Mouse (Mus musculus) MEL (cell line): ENCODE data around the gene Dusp1.
A peak's percentile ranks its signal among the peaks of the same experiment; 100 is the strongest.

Experiments
- CHD2 ChIP-seq: IDR thresholded peaks from 2 replicates; pipeline ENCODE4 v1.6.1; 2011; ENCODE audit warnings: low read length, improper control_type of control experiment
- CTCF ChIP-seq, 3 experiments: IDR thresholded peaks in 2 of 3; conservative IDR thresholded peaks in 1 of 3; 2 replicates each; pipeline ENCODE4 v1.5.1; 2011 to 2012; ENCODE audit warnings: low read length in 3 of 3, low read depth in 2 of 3, mild to moderate bottlenecking in 2 of 3, improper control_type of control experiment in 1 of 3, inconsistent platforms in 1 of 3, mixed read lengths in 1 of 3, moderate library complexity in 1 of 3; ENCODE audit not compliant: control insufficient read depth in 1 of 3, insufficient read depth in 1 of 3, poor library complexity in 1 of 3, severe bottlenecking in 1 of 3
- EP300 ChIP-seq, 2 experiments: IDR thresholded peaks; 2 replicates each; pipeline ENCODE4 v1.6.1; 2011; ENCODE audit warnings: improper control_type of control experiment in 2 of 2, low read length in 2 of 2, low read depth in 1 of 2, mild to moderate bottlenecking in 1 of 2
- GATA1 ChIP-seq: IDR thresholded peaks from 2 replicates; pipeline ENCODE4 v1.6.1; 2011; ENCODE audit warnings: low read depth, low read length, improper control_type of control experiment
- MAX ChIP-seq: IDR thresholded peaks from 2 replicates; pipeline ENCODE4 v1.6.1; 2011; ENCODE audit warnings: low read length, improper control_type of control experiment
- MAZ ChIP-seq: IDR thresholded peaks from 2 replicates; pipeline ENCODE4 v1.6.1; 2012; ENCODE audit warnings: low read depth, mild to moderate bottlenecking, inconsistent platforms, low read length, improper control_type of control experiment
- POLR2A ChIP-seq, 2 experiments: IDR thresholded peaks; 2 replicates each; pipeline ENCODE4 v1.6.1; 2011 to 2012; ENCODE audit warnings: low read length in 2 of 2, mild to moderate bottlenecking in 2 of 2, control low read depth in 1 of 2, improper control_type of control experiment in 1 of 2, low read depth in 1 of 2, moderate library complexity in 1 of 2; ENCODE audit not compliant: control insufficient read depth in 1 of 2, insufficient read depth in 1 of 2, poor library complexity in 1 of 2
- RAD21 ChIP-seq: IDR thresholded peaks from 2 replicates; pipeline ENCODE4 v1.6.1; 2011; ENCODE audit warnings: mild to moderate bottlenecking, low read depth, low read length, improper control_type of control experiment
- SIN3A ChIP-seq: IDR thresholded peaks from 2 replicates; pipeline ENCODE4 v1.6.1; 2012; ENCODE audit warnings: low read length, improper control_type of control experiment, inconsistent platforms
- TCF12 ChIP-seq: IDR thresholded peaks from 2 replicates; pipeline ENCODE4 v1.6.1; 2014; ENCODE audit warnings: low read depth, mild to moderate bottlenecking, inconsistent platforms, low read length, improper control_type of control experiment, moderate library complexity
- UBTF ChIP-seq: IDR thresholded peaks from 2 replicates; pipeline ENCODE4 v1.6.1; 2012; ENCODE audit warnings: low read depth, mild to moderate bottlenecking, inconsistent platforms, low read length, improper control_type of control experiment, moderate library complexity, borderline replicate concordance; ENCODE audit not compliant: insufficient read depth
- USF1 ChIP-seq: IDR thresholded peaks from 2 replicates; pipeline ENCODE4 v1.6.1; 2014; ENCODE audit warnings: low read depth, mild to moderate bottlenecking, inconsistent platforms, low read length, improper control_type of control experiment, moderate library complexity
- ZNF384 ChIP-seq: IDR thresholded peaks from 2 replicates; pipeline ENCODE4 v1.6.1; 2012; ENCODE audit warnings: low read depth, mild to moderate bottlenecking, inconsistent platforms, low read length, improper control_type of control experiment

DNA sequence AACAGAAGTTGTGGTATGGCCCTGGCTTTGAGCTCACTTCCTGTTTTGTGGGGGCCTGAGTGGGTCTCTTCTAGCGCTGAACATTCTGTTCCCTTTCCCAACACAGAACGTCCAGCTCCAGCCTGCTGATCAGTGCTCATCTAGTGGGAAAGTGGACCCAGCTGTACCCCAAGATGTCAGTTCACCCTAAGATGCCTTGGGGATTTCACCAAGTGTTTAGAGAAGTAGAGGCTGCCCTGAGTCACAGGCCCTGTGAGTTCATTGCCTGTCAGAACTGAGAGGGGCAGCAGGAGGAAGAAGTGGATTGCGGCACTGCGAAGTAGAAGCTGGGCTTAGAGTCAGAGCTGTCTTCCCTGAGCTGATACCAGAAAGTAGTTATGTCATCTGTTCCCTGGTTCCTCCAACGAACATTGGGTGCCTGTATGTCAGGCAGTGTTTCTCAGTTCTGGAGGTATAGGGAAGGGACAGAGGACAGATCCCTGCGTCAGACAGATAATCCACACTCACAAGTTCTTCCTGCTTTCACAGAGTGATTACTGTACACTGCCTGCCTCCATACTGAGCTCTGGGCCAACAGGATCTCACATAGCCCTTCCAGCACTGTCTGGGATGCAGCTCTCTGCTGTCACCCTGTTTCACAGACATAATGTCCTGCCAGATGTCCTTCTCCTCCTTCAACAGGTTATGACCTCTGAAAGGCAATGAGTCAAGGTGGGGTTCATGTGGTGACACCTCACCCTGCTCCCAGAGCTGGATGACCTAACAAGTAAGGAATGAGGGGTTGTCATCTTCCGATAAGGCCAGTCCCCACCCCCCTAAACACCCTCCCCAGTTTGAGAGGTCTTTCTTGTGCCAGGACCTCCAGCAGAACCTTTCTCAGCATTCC is 26.4 kb downstream of the Dusp1 start:
- TF ChIP-seq CTCF (IDR thresholded peaks at IDR 0.05 in 2 of 3, conservative IDR thresholded peaks at IDR 0.05 in 1 of 3; ENCODE audit: control insufficient read depth in 1 of 3, insufficient read depth in 1 of 3, low read depth in 2 of 3, low read length in 3 of 3, poor library complexity in 1 of 3, severe bottlenecking in 1 of 3) = no peak
- no peak for TF ChIP-seq USF1
- TF ChIP-seq RAD21 = no peak
- no peak for TF ChIP-seq MAZ
- 0 out of 2 replicates have a peak, but pooled peaks have one; percentile 14 for TF ChIP-seq MAX
- TF ChIP-seq EP300 (IDR thresholded peaks at IDR 0.05; ENCODE audit: low read depth in 1 of 2, low read length in 2 of 2) = no peak
- TF ChIP-seq ZNF384 = no peak
- no peak for TF ChIP-seq SIN3A
- no peak for TF ChIP-seq TCF12
- TF ChIP-seq POLR2A (IDR thresholded peaks at IDR 0.05; ENCODE audit: control insufficient read depth in 1 of 2, insufficient read depth in 1 of 2, low read depth in 1 of 2, low read length in 2 of 2, poor library complexity in 1 of 2) = 0 out of 4 replicates have a peak, but pooled peaks of 1 of the 2 experiments have one; percentile 29
- TF ChIP-seq GATA1 = no peak
- no peak for TF ChIP-seq CHD2
- TF ChIP-seq UBTF = no peak
